Mouse (Mus musculus) lung, embryonic 16.5 days (tissue): ENCODE data around the gene Wasl. TPM values are rescaled to one million over a fixed set of nuclear protein-coding genes. Genes with fewer than 3 reads are reported as not detected.

Experiments used
- ATAC-seq: fragments of 200-750 bp; cut with Nextera tagmentation; 2 replicates; pipeline ENCODE4 v1.8.0; 2017; ENCODE audit warnings: low read depth, mild to moderate bottlenecking, moderate library complexity
- H3K27ac ChIP-seq: fragments of 300-500 bp; sonication (generic); 2 replicates; pipeline ENCODE4 v1.5.1; 2014; ENCODE audit warnings: mild to moderate bottlenecking, control low read depth, low read length
- H3K27me3 ChIP-seq: fragments of 300-500 bp; sonication (generic); 2 replicates; pipeline ENCODE4 v1.6.1; 2014; ENCODE audit warnings: low read depth, low read length, mixed read lengths; ENCODE audit not compliant: control insufficient read depth, insufficient read depth
- H3K36me3 ChIP-seq: fragments of 300-500 bp; sonication (generic); 2 replicates; pipeline ENCODE4 v1.6.1; 2014; ENCODE audit warnings: low read length; ENCODE audit not compliant: control insufficient read depth, insufficient read depth
- H3K4me1 ChIP-seq: fragments of 300-500 bp; sonication (generic); replicated peaks from 2 replicates; pipeline ENCODE4 v1.6.1; 2014; ENCODE audit warnings: low read length, mixed read lengths; ENCODE audit not compliant: control insufficient read depth, insufficient read depth
- H3K4me2 ChIP-seq: fragments of 300-500 bp; sonication (generic); 2 replicates; pipeline ENCODE4 v1.6.1; 2014; ENCODE audit warnings: low read depth, low read length, control low read depth
- H3K4me3 ChIP-seq: fragments of 300-500 bp; sonication (generic); 2 replicates; pipeline ENCODE4 v1.5.1; 2014; ENCODE audit warnings: mild to moderate bottlenecking, low read length, control low read depth
- H3K9ac ChIP-seq: fragments of 300-500 bp; sonication (generic); 2 replicates; pipeline ENCODE4 v1.6.1; 2014; ENCODE audit warnings: low read length, control low read depth
- H3K9me3 ChIP-seq: fragments of 300-500 bp; sonication (generic); 2 replicates; pipeline ENCODE4 v1.6.1; 2016; ENCODE audit warnings: low read length; ENCODE audit not compliant: control insufficient read depth
- WGBS: fragments of 180-500 bp; shearing (Covaris S2); extraction: QIAGEN DNeasy Blood & Tissue Kit; methylation state at CpG from one replicate; pipeline ENCODE4 v1.1.7; 2014; 5-methylcytosine and 5-hydroxymethylcytosine counted together
- polyA plus RNA-seq: library from polyadenylated mRNA; unstranded; fragments of >200 nt; fragmentation: Nextera tagmentation; extraction: Ambion mirVana; gene quantifications from 2 replicates; pipeline ENCODE4 v1.2.1, GENCODE M21; 2015

The Wasl gene
- polyA plus RNA-seq, result 53.6 and 67.9 TPM in 2 replicates

DNA sequence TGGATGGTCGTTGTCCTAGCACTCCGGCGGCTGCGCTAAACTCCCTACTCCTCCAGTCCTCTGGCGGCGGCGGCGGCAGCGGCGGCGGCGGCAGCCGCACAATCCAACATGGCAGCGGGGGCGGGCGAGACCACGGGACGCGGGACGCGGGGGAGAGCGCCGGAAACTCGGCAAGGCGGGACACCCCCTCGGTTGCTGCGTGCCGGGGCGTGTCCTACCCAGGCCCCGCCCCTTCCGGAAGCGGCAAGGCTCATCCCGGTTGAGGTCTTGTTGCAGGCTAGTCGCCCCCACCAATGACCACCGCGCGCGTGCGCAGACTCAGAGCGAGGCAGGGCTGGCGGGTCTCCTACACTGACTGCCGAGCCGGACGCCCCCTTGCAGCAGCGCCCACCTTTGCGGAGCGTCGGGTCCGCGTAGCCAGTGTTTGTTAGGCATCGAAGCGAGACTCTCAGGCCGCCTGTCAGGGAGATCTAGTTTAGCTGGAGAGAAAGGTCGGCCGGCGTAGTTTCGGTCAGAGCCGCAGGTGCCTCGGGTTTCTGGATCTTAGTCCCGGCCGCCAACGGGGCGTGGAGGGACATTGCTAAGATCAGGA is at the start of gene Wasl:
Gene Wasl (minus strand): TSS at position 143 of the 592 bp plus-strand sequence.
- H3K4me1 ChIP-seq, result peaks cover 6% of the 10 kb centered on the region
- H3K4me2 ChIP-seq, result peak within 1 kb of the TSS; percentile 87
- no peaks in the 10 kb centered on the region for H3K36me3 ChIP-seq
- peak within 1 kb of the TSS; percentile 98 for H3K4me3 ChIP-seq
- peak within 1 kb of the TSS; percentile 98 for H3K9ac ChIP-seq
- peak within 1 kb of the TSS; percentile 98 for H3K27ac ChIP-seq
- H3K27me3 ChIP-seq, result no peaks in the 10 kb centered on the region
- WGBS, result under 1% methylated on average over 62 of the region's 63 CpGs
- H3K9me3 ChIP-seq, result no peaks in the 10 kb centered on the region
- ATAC-seq, result peak; percentile 98

- no peak overlapping the region for H3K4me3 ChIP-seq
- H3K27ac ChIP-seq, result no peak overlapping the region
- H3K4me1 ChIP-seq, result no peaks in the 10 kb centered on the region
- H3K27me3 ChIP-seq, result no peaks in the 10 kb centered on the region
- H3K36me3 ChIP-seq, result no peaks in the 10 kb centered on the region
- no peak for ATAC-seq
- H3K9me3 ChIP-seq, result no peaks in the 10 kb centered on the region
- no peak overlapping the region for H3K4me2 ChIP-seq
- WGBS, result 64% methylated on average over 2 of the region's 2 CpGs
- no peak overlapping the region for H3K9ac ChIP-seq
Measured at GRCm38 (mm10) chr6:24707499-24707898, 42.7 kb upstream of the Wasl start.

DNA sequence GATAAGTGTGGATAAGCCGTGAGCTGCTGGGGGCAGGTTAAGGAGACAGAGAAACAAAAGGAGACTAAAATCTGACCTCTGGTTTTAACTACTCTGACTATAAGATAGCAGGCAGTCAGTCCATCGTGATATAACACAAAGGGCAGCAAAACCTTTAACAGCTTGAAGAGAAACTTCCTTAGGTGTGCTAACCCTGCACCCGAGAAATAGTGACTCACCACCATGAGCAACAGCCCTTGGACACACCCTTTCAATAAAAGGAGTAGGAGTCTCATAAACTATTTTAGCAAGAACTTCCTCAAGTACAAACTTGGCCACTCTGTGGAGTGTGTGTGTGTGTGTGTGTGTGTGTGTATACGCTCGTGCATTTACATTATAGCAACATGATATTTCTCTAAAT is 42.3 kb upstream of the Wasl start:
- no peak overlapping the region for H3K9ac ChIP-seq
- H3K4me1 ChIP-seq, result no peaks in the 10 kb centered on the region
- H3K9me3 ChIP-seq, result no peaks in the 10 kb centered on the region
- H3K27ac ChIP-seq, result no peak overlapping the region
- ATAC-seq, result no peak
- H3K36me3 ChIP-seq, result no peaks in the 10 kb centered on the region
- H3K27me3 ChIP-seq, result no peaks in the 10 kb centered on the region
- H3K4me3 ChIP-seq, result no peak overlapping the region
- H3K4me2 ChIP-seq, result no peak overlapping the region
- 73% methylated on average over 5 of the region's 5 CpGs for WGBS

- no peak overlapping the region for H3K9ac ChIP-seq
- H3K4me3 ChIP-seq, result no peak overlapping the region
- H3K4me2 ChIP-seq, result no peak overlapping the region
- H3K36me3 ChIP-seq, result no peaks in the 10 kb centered on the region
- no peaks in the 10 kb centered on the region for H3K4me1 ChIP-seq
- 83% methylated on average over 5 of the region's 5 CpGs for WGBS
- no peak for ATAC-seq
- no peak overlapping the region for H3K27ac ChIP-seq
- no peaks in the 10 kb centered on the region for H3K9me3 ChIP-seq
- H3K27me3 ChIP-seq, result no peaks in the 10 kb centered on the region
Measured at GRCm38 (mm10) chr6:24697216-24697615, 32.4 kb upstream of the Wasl start.

DNA sequence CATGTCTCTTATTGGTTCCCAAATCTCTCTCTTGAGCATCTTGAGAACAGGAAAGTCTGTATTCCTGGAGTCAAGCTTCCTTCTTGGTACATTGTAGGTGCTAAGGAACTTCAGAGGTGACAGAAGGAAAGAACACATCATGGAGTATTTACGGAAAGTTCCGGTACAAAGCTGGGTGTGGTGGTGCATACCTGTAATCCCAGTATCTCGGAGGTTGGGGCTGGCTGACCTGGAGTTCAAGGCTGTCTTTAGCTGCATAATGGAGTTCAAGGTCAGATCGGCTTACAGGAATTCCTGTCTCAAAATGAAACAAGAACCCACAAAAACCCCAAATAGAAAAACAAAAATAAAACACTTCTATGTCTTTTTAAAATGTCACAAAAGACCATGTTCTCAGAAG is 31.3 kb upstream of the Wasl start:
- WGBS, result 71% methylated on average over 4 of the region's 4 CpGs
- Histone ChIP-seq H3K4me1 (no peaks in the 10 kb centered on the region), H3K9ac (no peak overlapping the region), H3K9me3 (no peaks in the 10 kb centered on the region), H3K27me3 (no peaks in the 10 kb centered on the region), H3K36me3 (no peaks in the 10 kb centered on the region), H3K4me3 (no peak overlapping the region), H3K27ac (no peak overlapping the region), H3K4me2 (no peak overlapping the region)
- no peak for ATAC-seq

DNA sequence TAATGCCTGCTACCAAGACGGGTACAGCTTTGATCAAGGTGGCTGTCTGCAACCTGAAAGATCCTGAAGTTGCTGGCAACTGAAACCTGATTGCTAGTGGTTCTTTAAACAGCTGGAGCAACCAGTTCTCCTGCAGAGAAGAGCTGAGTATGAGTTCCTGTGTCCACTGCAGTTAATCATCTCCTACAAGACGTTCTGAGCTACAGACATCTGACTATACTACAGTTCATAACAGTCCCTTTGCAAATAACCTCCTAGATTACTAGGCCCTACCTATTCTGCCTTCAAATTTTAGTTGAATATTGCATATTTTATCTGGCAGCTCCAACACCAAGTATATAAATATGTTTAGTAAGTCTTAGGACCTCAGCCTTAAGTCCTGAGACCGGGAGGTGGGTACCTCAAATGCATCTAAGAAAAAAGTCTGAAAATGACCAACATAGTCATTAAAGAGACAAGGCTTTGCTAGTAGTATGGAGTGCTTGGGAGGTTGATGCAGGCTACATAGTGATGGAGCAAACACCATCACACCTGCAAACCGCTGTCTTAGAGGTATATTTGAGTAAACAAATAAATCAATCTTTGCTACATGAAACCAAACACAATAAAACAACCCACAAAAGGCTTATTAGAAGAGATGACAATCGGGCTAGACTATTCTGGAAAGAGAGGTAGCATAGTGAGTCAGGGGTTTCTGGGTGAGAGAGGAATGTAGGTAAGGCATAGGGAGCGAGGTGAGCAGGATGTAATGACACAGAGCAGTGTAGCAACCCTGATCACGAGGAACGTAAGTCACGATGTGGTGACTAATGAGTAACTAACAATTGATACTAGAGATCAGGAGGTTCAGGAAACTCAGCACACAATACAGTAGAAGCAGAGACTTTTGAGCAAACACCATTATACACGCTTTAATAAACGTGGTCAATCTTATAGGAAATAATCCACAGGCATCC is 29.9 kb upstream of the Wasl start:
- no peak for ATAC-seq
- H3K36me3 ChIP-seq, result no peaks in the 10 kb centered on the region
- no peak overlapping the region for H3K4me3 ChIP-seq
- no peaks in the 10 kb centered on the region for H3K9me3 ChIP-seq
- no peak overlapping the region for H3K9ac ChIP-seq
- 73% methylated on average over 11 of the region's 11 CpGs for WGBS
- no peaks in the 10 kb centered on the region for H3K4me1 ChIP-seq
- no peak overlapping the region for H3K27ac ChIP-seq
- no peak overlapping the region for H3K4me2 ChIP-seq
- H3K27me3 ChIP-seq, result no peaks in the 10 kb centered on the region

DNA sequence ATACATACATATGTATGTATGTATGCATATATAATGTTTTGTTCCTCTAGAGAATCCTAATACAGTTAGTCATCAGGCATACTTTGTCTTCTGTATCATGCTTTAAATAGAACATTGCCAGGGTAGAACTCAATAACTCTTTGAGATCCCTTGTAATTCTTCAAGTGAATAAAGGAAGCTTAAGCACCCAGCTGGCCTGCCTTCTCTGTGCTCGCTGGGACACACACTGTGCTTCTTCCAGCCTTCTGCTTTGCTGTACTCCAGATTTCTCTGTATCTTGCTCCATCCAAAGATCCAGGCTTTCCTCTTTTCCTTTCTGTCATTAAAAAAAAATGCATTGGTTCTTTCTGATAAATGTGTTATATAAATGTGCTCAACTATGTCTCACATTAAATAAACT is 23.1 kb upstream of the Wasl start:
- Histone ChIP-seq H3K4me2 (no peak overlapping the region), H3K27ac (no peak overlapping the region)
- WGBS, result 38% methylated on average over 1 of the region's 1 CpGs

GRCm38 (mm10) chr6:24683113-24683512 is 18.3 kb upstream of the Wasl start:
- Histone ChIP-seq H3K9ac (no peak overlapping the region), H3K4me1 (no peaks in the 10 kb centered on the region), H3K9me3 (no peaks in the 10 kb centered on the region), H3K27me3 (no peaks in the 10 kb centered on the region), H3K4me3 (no peak overlapping the region), H3K4me2 (no peak overlapping the region), H3K36me3 (no peaks in the 10 kb centered on the region), H3K27ac (no peak overlapping the region)
- 87% methylated on average over 3 of the region's 3 CpGs for WGBS
- no peak for ATAC-seq

More for the DNA sequence above, 23.1 kb upstream of the Wasl start:
- Histone ChIP-seq H3K9me3 (no peaks in the 10 kb centered on the region), H3K4me3 (no peak overlapping the region), H3K27me3 (no peaks in the 10 kb centered on the region), H3K36me3 (no peaks in the 10 kb centered on the region), H3K9ac (no peak overlapping the region), H3K4me1 (no peaks in the 10 kb centered on the region)
- ATAC-seq, result no peak

GRCm38 (mm10) chr6:24667829-24668228 is 3.0 kb upstream of the Wasl start:
- no peak overlapping the region for H3K4me3 ChIP-seq
- H3K9ac ChIP-seq, result no peak overlapping the region
- H3K36me3 ChIP-seq, result no peaks in the 10 kb centered on the region
- H3K27ac ChIP-seq, result no peak overlapping the region
- ATAC-seq, result no peak
- H3K4me1 ChIP-seq, result no peaks in the 10 kb centered on the region
- no peaks in the 10 kb centered on the region for H3K27me3 ChIP-seq
- WGBS, result 44% methylated on average over 3 of the region's 3 CpGs
- no peak overlapping the region for H3K4me2 ChIP-seq
- no peaks in the 10 kb centered on the region for H3K9me3 ChIP-seq
